Mouse (Mus musculus) kidney, adult 2 months (tissue): Measurements from ENCODE around the gene Myl4.

Experiments used
- CTCF ChIP-seq: fragments of 200-500 bp; conservative IDR thresholded peaks from 2 replicates; pipeline ENCODE4 v1.5.1; 2011; ENCODE audit warnings: low read depth, mild to moderate bottlenecking, control low read depth, low read length, moderate library complexity, mixed read lengths; ENCODE audit not compliant: insufficient read depth, insufficient read length
- POLR2A ChIP-seq: fragments of 200-500 bp; IDR thresholded peaks from one replicate; pipeline ENCODE4 v1.6.1; 2011; ENCODE audit warnings: low read depth, low read length, control low read depth

- TF ChIP-seq CTCF (no peak), POLR2A (no peak)
Measured at GRCm38 (mm10) chr11:104550406-104550974, at the start of gene Myl4, which contains the start of gene Cdc27.
